In the genomic region with DNA sequence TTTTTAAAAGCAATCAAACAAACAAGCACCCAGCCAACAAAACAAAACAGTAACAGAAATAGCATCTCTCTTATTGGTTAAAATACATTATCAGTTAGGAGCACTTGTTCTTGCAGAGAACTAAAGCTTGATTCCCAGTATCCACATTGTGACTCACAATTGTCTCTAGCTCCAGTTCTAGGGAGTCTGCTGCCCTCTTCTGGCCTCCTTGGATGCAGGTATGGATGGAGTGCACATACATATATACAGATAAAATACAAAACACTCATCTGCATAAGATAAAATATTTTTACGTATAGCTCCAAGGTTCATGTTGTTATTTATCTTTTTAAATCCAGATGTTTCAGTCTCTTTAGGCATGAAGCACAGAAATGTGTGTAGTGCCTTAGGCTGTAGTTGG, we compare ENCODE assay signal across 20 mouse cellular contexts. TPM values are rescaled to one million over a fixed set of nuclear protein-coding genes. Genes with fewer than 3 reads are reported as not detected.
DNase-seq lines count a peak whose midpoint lies in the region; ATAC-seq and TF ChIP-seq lines count a peak whose summit lies in the region.
"Had no signal": no experiment of that assay in that cellular context is flagged by ENCODE, and none has a peak within 500 bp of the region (broad histone marks: within the 10 kb centered on the region; RNA-seq: fewer than 3 reads in every experiment).

No protein-coding gene starts in this region.

- no peaks in the 10 kb centered on the region for H3K36me3 ChIP-seq in heart, embryonic 13.5 days
- no peaks in the 10 kb centered on the region for H3K36me3 ChIP-seq in heart, embryonic 10.5 days
- H3K36me3 ChIP-seq in liver, adult 2 months (ENCODE audit: control insufficient read depth, insufficient read depth, low read length) = no peaks in the 10 kb centered on the region
- H3K36me3 ChIP-seq in liver, embryonic 12.5 days = no peaks in the 10 kb centered on the region
- H3K36me3 ChIP-seq in ES-E14 (ENCODE audit: control insufficient read depth, insufficient read depth, low read length, poor library complexity, severe bottlenecking) = no peaks in the 10 kb centered on the region
- H3K36me3 ChIP-seq: kidney, embryonic 15.5 days; midbrain, embryonic 10.5 days had no signal

- no peak overlapping the region for H3K4me3 ChIP-seq in heart, embryonic 13.5 days
- no peak overlapping the region for H3K4me3 ChIP-seq in heart, embryonic 10.5 days
- no peak overlapping the region for H3K4me3 ChIP-seq in liver, adult 2 months (ENCODE audit: insufficient read depth, low read depth, low read length)
- H3K4me3 ChIP-seq in liver, embryonic 12.5 days = no peak overlapping the region
- no peak overlapping the region for H3K4me3 ChIP-seq in ES-E14 (ENCODE audit: insufficient read depth in 1 of 2, low read depth in 1 of 2, low read length in 2 of 2, poor library complexity in 1 of 2, severe bottlenecking in 1 of 2)
- H3K4me3 ChIP-seq in cortical plate, adult 2 months (ENCODE audit: insufficient read depth, low read length) = no peak overlapping the region
- H3K4me3 ChIP-seq: kidney, embryonic 15.5 days; midbrain, embryonic 10.5 days; myocyte had no signal

- peaks cover 25% of the 10 kb centered on the region for H3K4me1 ChIP-seq in heart, embryonic 13.5 days
- peaks cover 24% of the 10 kb centered on the region for H3K4me1 ChIP-seq in heart, embryonic 10.5 days
- peaks cover 20% of the 10 kb centered on the region for H3K4me1 ChIP-seq in liver, adult 2 months (ENCODE audit: control insufficient read depth, insufficient read depth, low read length)
- H3K4me1 ChIP-seq in liver, embryonic 12.5 days = peaks cover 13% of the 10 kb centered on the region
- H3K4me1 ChIP-seq in ES-E14 (ENCODE audit: control insufficient read depth in 2 of 2, insufficient read depth in 2 of 2, low read length in 2 of 2, poor library complexity in 1 of 2) = peaks cover 0 to 5% of the 10 kb centered on the region in 2 experiments; a peak in 2 of 4 replicates
- peaks cover 7% of the 10 kb centered on the region for H3K4me1 ChIP-seq in cortical plate, adult 2 months (ENCODE audit: control insufficient read depth, insufficient read depth, low read length)

- no peak for ATAC-seq in heart, embryonic 13.5 days (ENCODE audit: extremely low read depth, insufficient number of reproducible peaks, low FRiP score, low TSS enrichment)
- ATAC-seq in liver, embryonic 12.5 days = no peak
- ATAC-seq: hindbrain, postnatal 0 days had no signal

- no peak overlapping the region for H3K9ac ChIP-seq in heart, embryonic 13.5 days
- no peak overlapping the region for H3K9ac ChIP-seq in liver, adult 2 months (ENCODE audit: low read depth, low read length)
- H3K9ac ChIP-seq in liver, embryonic 12.5 days = no peak overlapping the region
- H3K9ac ChIP-seq in ES-E14 (ENCODE audit: insufficient read depth, low read depth, low read length, poor library complexity, severe bottlenecking) = no peak overlapping the region
- H3K9ac ChIP-seq: kidney, embryonic 15.5 days had no signal

- no peak overlapping the region for H3K4me2 ChIP-seq in heart, embryonic 13.5 days
- H3K4me2 ChIP-seq in liver, embryonic 12.5 days = no peak overlapping the region
- H3K4me2 ChIP-seq: kidney, embryonic 15.5 days had no signal

- H3K9me3 ChIP-seq in heart, embryonic 13.5 days = no peaks in the 10 kb centered on the region
- H3K9me3 ChIP-seq in heart, embryonic 10.5 days = no peaks in the 10 kb centered on the region
- H3K9me3 ChIP-seq in liver, embryonic 12.5 days (replicated peaks) = no peaks in the 10 kb centered on the region
- H3K9me3 ChIP-seq in ES-E14 (ENCODE audit: control insufficient read depth, insufficient read depth, low read depth, low read length) = no peaks in the 10 kb centered on the region
- H3K9me3 ChIP-seq: kidney, embryonic 15.5 days; midbrain, embryonic 10.5 days had no signal

- in situ Hi-C loops in ES-E14 (cut with MboI; ENCODE audit: low sequenced_read_pairs in 2 of 2, unreplicated experiment in 2 of 2) = no loop called here

- no peaks in the 10 kb centered on the region for H3K27me3 ChIP-seq in heart, embryonic 13.5 days (replicated peaks)
- no peaks in the 10 kb centered on the region for H3K27me3 ChIP-seq in heart, embryonic 10.5 days (ENCODE audit: insufficient read depth, poor library complexity, severe bottlenecking)
- H3K27me3 ChIP-seq in liver, adult 2 months (ENCODE audit: control insufficient read depth, insufficient read depth, low read length) = no peaks in the 10 kb centered on the region
- H3K27me3 ChIP-seq in liver, embryonic 12.5 days (replicated peaks) = no peaks in the 10 kb centered on the region
- H3K27me3 ChIP-seq: kidney, embryonic 15.5 days had no signal

- no peak for TF ChIP-seq CTCF in liver, adult 2 months (IDR thresholded peaks at IDR 0.05; ENCODE audit: low read depth, low read length)
- TF ChIP-seq CTCF in cortical plate, adult 2 months (IDR thresholded peaks at IDR 0.05; ENCODE audit: extremely low read depth, insufficient read depth, low read length) = 0 out of 2 replicates have a peak, but pooled peaks have one; percentile 12

- no peaks in the 10 kb centered on the region for H3K79me2 ChIP-seq in liver, adult 2 months (ENCODE audit: control insufficient read depth, insufficient read depth, low read length)

- DNase-seq in heart, embryonic 10.5 days (ENCODE audit: low spot score) = no peak
- DNase-seq in liver, adult 2 months (ENCODE audit: extremely low read depth, low read depth, low spot score) = no peak
- DNase-seq in ES-E14 (ENCODE audit: low read depth, low spot score) = no peak
- no peak for DNase-seq in adrenal gland, postnatal 4 days (ENCODE audit: low spot score in 2 of 2)
- DNase-seq: cerebellum, adult 11 months; cerebellum, postnatal 25 days; retina, postnatal 1 day; spleen, adult 18-20 months; thymus, postnatal 14 days had no signal

- WGBS in heart, embryonic 13.5 days = 87% methylated on average over 1 of the region's 1 CpGs
- 90% methylated on average over 1 of the region's 1 CpGs for WGBS in heart, embryonic 10.5 days
- 100% methylated on average over 1 of the region's 1 CpGs for WGBS in liver, adult 2 months
- 82% methylated on average over 1 of the region's 1 CpGs for WGBS in liver, embryonic 12.5 days (ENCODE audit: insufficient replicate concordance)

- no peak for TF ChIP-seq POLR2A in liver, adult 2 months (IDR thresholded peaks at IDR 0.05; ENCODE audit: extremely low read depth, insufficient read depth, low read length)
- no peak for TF ChIP-seq POLR2A in cortical plate, adult 2 months (IDR thresholded peaks at IDR 0.05; ENCODE audit: extremely low read depth, insufficient read depth, low read length)

- H3K27ac ChIP-seq in heart, embryonic 13.5 days (replicated peaks) = peak overlapping the region; percentile 82
- H3K27ac ChIP-seq in heart, embryonic 10.5 days = no peak overlapping the region
- H3K27ac ChIP-seq in liver, adult 2 months (replicated peaks; ENCODE audit: insufficient read depth, low read depth, low read length) = peak overlapping the region; percentile 63
- H3K27ac ChIP-seq in liver, embryonic 12.5 days = no peak overlapping the region
- H3K27ac ChIP-seq in ES-E14 (ENCODE audit: insufficient read depth, low read depth, low read length, poor library complexity, severe bottlenecking) = no peak overlapping the region
- H3K27ac ChIP-seq in cortical plate, adult 2 months (ENCODE audit: insufficient read depth, low read length) = no peak overlapping the region
- H3K27ac ChIP-seq: hindbrain, postnatal 0 days; kidney, embryonic 15.5 days; midbrain, embryonic 10.5 days had no signal

TF ChIP-seq in ES-E14, 5 proteins besides CTCF, POLR2A, EP300 and RAD21:
- TF ChIP-seq CHD2 (IDR thresholded peaks at IDR 0.05; ENCODE audit: low read depth, low read length) (no peak), ZC3H11A (IDR thresholded peaks at IDR 0.05; ENCODE audit: borderline replicate concordance, low read depth, low read length) (peak; percentile 17; the same call in 1 of the 2 replicates), ZNF384 (IDR thresholded peaks at IDR 0.05; ENCODE audit: low read depth, low read length) (no peak), HCFC1 (IDR thresholded peaks at IDR 0.05; ENCODE audit: borderline replicate concordance, insufficient read depth, low read length) (no peak), MAFK (IDR thresholded peaks at IDR 0.05; ENCODE audit: insufficient read depth, low read depth, low read length) (no peak)
TF ChIP-seq in ES-E14: peak in this region for 1.

RNA-seq across cellular contexts. Expression of a gene that starts 47.4 kb away (rescaled TPM):
- 4.7 and 5.3 TPM in 2 replicates for polyA plus RNA-seq in heart, embryonic 13.5 days (2015; fragmentation: Nextera tagmentation; extraction: Ambion mirVana)
- polyA plus RNA-seq in heart, embryonic 10.5 days (2016; fragmentation: Nextera tagmentation; extraction: Ambion mirVana) = 1.0 and 4.2 TPM in 2 replicates
- total RNA-seq in liver, adult 2 months (2014; rRNA removed) = under 0.01 TPM in 1 of 2 replicates, not detected in the other
- 0.12 TPM in 1 of 2 replicates, not detected in the other for polyA plus RNA-seq in liver, adult 2 months (2012; rRNA removed)
- polyA plus RNA-seq in liver, embryonic 12.5 days (2016; fragmentation: Nextera tagmentation; extraction: Ambion mirVana) = 0.02 and 0.07 TPM in 2 replicates
- total RNA-seq in ES-E14 (2012; rRNA removed) = 1.0 and 1.1 TPM in 2 replicates
- 2.5 TPM in 2 replicates for polyA plus RNA-seq in cortical plate, adult 2 months (2012; rRNA removed)
- 1 to 10 TPM; 1.9 to 5.7 TPM for total RNA-seq in adrenal gland, postnatal 4 days (2021)
- total RNA-seq: neutrophil, adult 5-6 weeks had no signal

RNA-seq across cellular contexts. Expression of a gene that starts 56.9 kb away (rescaled TPM):
- polyA plus RNA-seq in heart, embryonic 13.5 days (2015; fragmentation: Nextera tagmentation; extraction: Ambion mirVana) = not detected in 2 replicates
- not detected in 2 replicates for polyA plus RNA-seq in heart, embryonic 10.5 days (2016; fragmentation: Nextera tagmentation; extraction: Ambion mirVana)
- not detected in 2 replicates for total RNA-seq in liver, adult 2 months (2014; rRNA removed)
- not detected in 2 replicates for polyA plus RNA-seq in liver, adult 2 months (2012; rRNA removed)
- not detected in 2 replicates for polyA plus RNA-seq in liver, embryonic 12.5 days (2016; fragmentation: Nextera tagmentation; extraction: Ambion mirVana)
- total RNA-seq in ES-E14 (2012; rRNA removed) = 0.16 TPM in 1 of 2 replicates, not detected in the other
- 2.8 and 3.7 TPM in 2 replicates for polyA plus RNA-seq in cortical plate, adult 2 months (2012; rRNA removed)
- total RNA-seq in adrenal gland, postnatal 4 days (2021) = not detected
- total RNA-seq: heart, postnatal 36 days; neutrophil, adult 5-6 weeks had no signal
- polyA plus RNA-seq: kidney, embryonic 15.5 days; lung, postnatal 0 days; myocyte; stomach, embryonic 16.5 days had no signal

Comparison
In these comparisons a context has a peak if more than half of its experiments do, and no peak if none do; other contexts are left out.
1. H3K27ac ChIP-seq: peak in heart, embryonic 13.5 days (single experiment) and liver, adult 2 months (single experiment); none in heart, embryonic 10.5 days (single experiment), liver, embryonic 12.5 days (single experiment), ES-E14 (single experiment) and cortical plate, adult 2 months (single experiment).